Mouse (Mus musculus) kidney, embryonic 14.5 days (tissue): ENCODE measurements around the gene Tmem115. TPM values are rescaled to one million over a fixed set of nuclear protein-coding genes. Genes with fewer than 3 reads are reported as not detected.
"Not testable (repeated sequence)": the region's sequence is repeated elsewhere in the genome, so short reads cannot be mapped to it uniquely, and the experiment has no call there.

Experiments
- ATAC-seq: fragments of 200-750 bp; cut with Nextera tagmentation; 2 replicates; pipeline ENCODE4 v1.8.0; 2017; ENCODE audit warnings: moderate number of reproducible peaks, mild to moderate bottlenecking, moderate TSS enrichment, moderate library complexity; ENCODE audit not compliant: low FRiP score, low TSS enrichment
- H3K27ac ChIP-seq: fragments of 300-500 bp; sonication (generic); 2 replicates; pipeline ENCODE4 v1.5.1; 2014; ENCODE audit warnings: low read depth, mild to moderate bottlenecking, low read length, moderate library complexity, mixed read lengths
- H3K27me3 ChIP-seq: fragments of 300-500 bp; sonication (generic); 2 replicates; pipeline ENCODE4 v1.6.1; 2014; ENCODE audit warnings: mild to moderate bottlenecking, low read length; ENCODE audit not compliant: control insufficient read depth, insufficient read depth
- H3K36me3 ChIP-seq: fragments of 300-500 bp; sonication (generic); 2 replicates; pipeline ENCODE4 v1.6.1; 2014; ENCODE audit warnings: low read length, mixed read lengths; ENCODE audit not compliant: control insufficient read depth, insufficient read depth
- H3K4me1 ChIP-seq: fragments of 300-500 bp; sonication (generic); 2 replicates; pipeline ENCODE4 v1.6.1; 2014; ENCODE audit warnings: low read length, mixed read lengths; ENCODE audit not compliant: control insufficient read depth, insufficient read depth
- H3K4me2 ChIP-seq: fragments of 300-500 bp; sonication (generic); replicated peaks from 2 replicates; pipeline ENCODE4 v1.6.1; 2014; ENCODE audit warnings: low read depth, mild to moderate bottlenecking, low read length
- H3K4me3 ChIP-seq: fragments of 300-500 bp; sonication (generic); 2 replicates; pipeline ENCODE4 v1.5.1; 2014; ENCODE audit warnings: mild to moderate bottlenecking, low read length
- H3K9ac ChIP-seq: fragments of 300-500 bp; sonication (generic); 2 replicates; pipeline ENCODE4 v1.6.1; 2014; ENCODE audit warnings: low read depth, mild to moderate bottlenecking, low read length, moderate library complexity
- H3K9me3 ChIP-seq: fragments of 300-500 bp; sonication (generic); 2 replicates; pipeline ENCODE4 v1.6.1; 2016; ENCODE audit warnings: low read length; ENCODE audit not compliant: control insufficient read depth
- WGBS: fragments of 180-500 bp; shearing (Covaris S2); extraction: QIAGEN DNeasy Blood & Tissue Kit; methylation state at CpG from one replicate; pipeline ENCODE4 v1.1.7; 2014; 5-methylcytosine and 5-hydroxymethylcytosine counted together
- polyA plus RNA-seq: library from polyadenylated mRNA; unstranded; fragments of >200 nt; fragmentation: Nextera tagmentation; extraction: Ambion mirVana; gene quantifications from 2 replicates; pipeline ENCODE4 v1.2.1, GENCODE M21; 2014

Gene Tmem115
- polyA plus RNA-seq, 1 experiment from 2014 or later, result 49.9 TPM

DNA sequence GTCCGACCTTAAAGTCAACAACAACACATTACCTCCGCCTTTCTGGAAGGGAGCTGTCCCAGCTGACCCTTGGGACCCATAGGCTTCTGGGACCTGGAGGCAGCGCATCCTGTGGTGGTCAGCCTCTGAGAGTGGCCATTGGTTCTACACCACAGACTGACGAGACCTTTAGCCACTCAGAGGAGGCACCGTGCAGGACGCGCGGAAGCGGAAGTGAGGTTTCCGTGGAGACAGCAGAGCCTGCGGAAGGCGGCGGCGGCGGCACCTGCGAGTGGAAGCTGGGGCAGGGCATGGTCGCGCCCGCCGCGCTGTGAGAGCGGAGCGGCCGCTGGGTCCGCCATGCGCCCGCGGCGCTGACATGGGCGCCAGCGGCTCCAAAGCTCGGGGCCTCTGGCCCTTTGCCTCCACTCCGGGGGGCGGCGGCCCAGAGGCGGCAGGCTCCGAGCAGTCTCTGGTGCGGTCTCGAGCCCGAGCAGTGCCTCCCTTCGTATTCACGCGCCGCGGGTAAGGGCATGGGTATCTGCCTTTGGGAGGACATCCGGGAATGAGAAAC is 29.4 kb downstream of the Tmem115 start, which contains the start of gene Tusc2:
TSS of gene Tusc2 (plus strand) at position 227 of the 553 bp plus-strand sequence.
- ATAC-seq, result peak; percentile 93

DNA sequence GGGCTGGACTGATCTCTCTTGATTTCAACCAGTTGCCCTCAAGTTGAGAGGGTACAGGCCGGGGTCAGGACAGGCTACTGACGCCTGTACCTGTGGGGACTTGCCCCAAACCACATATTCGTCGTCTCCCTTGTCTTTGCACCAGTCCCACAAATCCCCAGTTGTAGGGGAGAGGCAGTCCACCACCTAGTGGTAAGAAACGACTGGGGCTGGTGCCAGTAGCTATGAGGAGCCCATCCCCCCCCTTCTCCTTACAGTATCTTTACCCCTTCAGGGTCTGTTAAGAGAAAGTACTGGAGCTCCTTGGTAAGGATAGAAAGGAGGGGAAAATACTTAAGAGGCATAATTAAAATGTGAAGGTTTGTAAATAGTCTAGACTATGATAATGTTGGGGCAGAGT is 31.8 kb downstream of the Tmem115 start:
- H3K4me3 ChIP-seq, ATAC-seq, H3K27me3 ChIP-seq, H3K4me2 ChIP-seq, H3K9ac ChIP-seq, H3K9me3 ChIP-seq, H3K27ac ChIP-seq: not testable (repeated sequence)
- 49% methylated on average over 5 of the region's 5 CpGs for WGBS
- Histone ChIP-seq H3K36me3 (peaks cover 34% of the 10 kb centered on the region), H3K4me1 (peaks cover 23% of the 10 kb centered on the region)

More for the DNA sequence above, 29.4 kb downstream of the Tmem115 start, which contains the start of gene Tusc2:
- WGBS, result under 1% methylated on average over 34 of the region's 46 CpGs
- H3K36me3 ChIP-seq, result peaks cover 57% of the 10 kb centered on the region
- peak within 1 kb of the TSS; percentile 78 for H3K9ac ChIP-seq
- H3K4me1 ChIP-seq, result peaks cover 14% of the 10 kb centered on the region
- H3K9me3 ChIP-seq, result no peaks in the 10 kb centered on the region
- peak within 1 kb of the TSS; percentile 63; the same call in 1 of the 2 replicates for H3K27ac ChIP-seq
- peak within 1 kb of the TSS; percentile 78 for H3K4me2 ChIP-seq
- H3K27me3 ChIP-seq, result no peaks in the 10 kb centered on the region
- peak within 1 kb of the TSS; percentile 91 for H3K4me3 ChIP-seq

DNA sequence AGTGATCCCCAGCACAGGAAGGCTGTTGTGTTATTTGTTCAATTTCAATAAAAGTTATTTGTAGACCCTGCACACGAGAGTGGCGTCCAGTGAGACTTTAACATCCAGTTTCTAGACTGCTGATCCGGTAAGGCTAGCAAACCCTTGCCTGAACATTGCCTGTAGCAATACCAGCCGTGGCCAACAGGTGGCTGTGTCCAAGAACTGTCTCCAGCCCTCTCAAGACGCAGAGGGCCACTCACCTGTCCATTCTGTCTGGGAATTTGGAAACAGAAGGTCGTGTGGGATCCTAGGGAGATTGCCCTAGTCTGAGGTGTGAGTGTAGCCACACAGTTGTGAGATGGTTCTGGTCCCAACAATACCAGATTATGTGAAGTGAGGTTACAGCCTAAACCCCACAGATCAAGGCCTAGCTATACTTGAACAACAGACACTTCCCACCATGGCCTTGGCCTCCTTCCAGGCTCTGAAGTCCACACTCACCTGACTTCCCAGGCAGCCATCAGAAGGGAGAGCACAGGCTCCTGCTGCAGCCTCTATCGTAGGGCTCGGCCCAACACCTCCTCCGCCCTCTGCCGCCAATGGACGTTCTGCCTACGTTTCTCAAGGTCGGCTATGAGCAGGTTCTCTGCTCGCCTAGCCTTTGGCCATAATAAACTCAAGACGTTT is 32.4 kb downstream of the Tmem115 start:
- WGBS, result 57% methylated on average over 15 of the region's 15 CpGs
- Histone ChIP-seq H3K27ac (peak overlapping the region; percentile 77; the same call in 1 of the 2 replicates), H3K4me2 (peak overlapping the region; percentile 83; the same call in 1 of the 2 replicates), H3K27me3 (no peaks in the 10 kb centered on the region), H3K4me1 (peaks cover 29% of the 10 kb centered on the region), H3K36me3 (peaks cover 34% of the 10 kb centered on the region), H3K9me3 (no peaks in the 10 kb centered on the region), H3K4me3 (no peak overlapping the region), H3K9ac (no peak overlapping the region)
- no peak for ATAC-seq

DNA sequence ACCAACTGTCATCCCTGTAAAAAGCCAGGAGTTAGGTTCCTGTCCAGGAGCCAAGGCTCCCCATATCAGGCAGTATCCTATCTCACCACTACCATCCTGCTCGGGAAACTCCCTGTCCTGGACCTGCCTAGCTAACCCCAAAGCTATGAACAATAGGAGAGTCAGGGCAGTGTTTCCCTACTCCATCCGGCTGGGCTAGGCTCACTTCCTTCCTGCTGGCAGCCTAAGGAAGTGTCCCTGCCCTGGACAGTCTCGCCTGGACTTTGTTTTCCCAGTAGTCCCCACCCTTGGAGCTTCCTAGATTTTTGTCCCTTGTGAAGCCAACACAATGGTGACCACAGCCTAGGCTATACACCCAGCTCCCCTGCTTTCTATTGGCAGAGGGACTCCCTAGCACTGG is 33.1 kb downstream of the Tmem115 start:
- peak overlapping the region; percentile 83; the same call in 1 of the 2 replicates for H3K4me2 ChIP-seq
- H3K9me3 ChIP-seq, result no peaks in the 10 kb centered on the region
- H3K36me3 ChIP-seq, result peaks cover 34% of the 10 kb centered on the region
- no peak overlapping the region for H3K4me3 ChIP-seq
- peak overlapping the region; percentile 77; the same call in 1 of the 2 replicates for H3K27ac ChIP-seq
- peaks cover 32% of the 10 kb centered on the region for H3K4me1 ChIP-seq
- 68% methylated on average over 3 of the region's 3 CpGs for WGBS
- H3K27me3 ChIP-seq, result no peaks in the 10 kb centered on the region
- ATAC-seq, result no peak
- H3K9ac ChIP-seq, result 0 out of 2 replicates have a peak overlapping the region, but pooled peaks have one; percentile 5

DNA sequence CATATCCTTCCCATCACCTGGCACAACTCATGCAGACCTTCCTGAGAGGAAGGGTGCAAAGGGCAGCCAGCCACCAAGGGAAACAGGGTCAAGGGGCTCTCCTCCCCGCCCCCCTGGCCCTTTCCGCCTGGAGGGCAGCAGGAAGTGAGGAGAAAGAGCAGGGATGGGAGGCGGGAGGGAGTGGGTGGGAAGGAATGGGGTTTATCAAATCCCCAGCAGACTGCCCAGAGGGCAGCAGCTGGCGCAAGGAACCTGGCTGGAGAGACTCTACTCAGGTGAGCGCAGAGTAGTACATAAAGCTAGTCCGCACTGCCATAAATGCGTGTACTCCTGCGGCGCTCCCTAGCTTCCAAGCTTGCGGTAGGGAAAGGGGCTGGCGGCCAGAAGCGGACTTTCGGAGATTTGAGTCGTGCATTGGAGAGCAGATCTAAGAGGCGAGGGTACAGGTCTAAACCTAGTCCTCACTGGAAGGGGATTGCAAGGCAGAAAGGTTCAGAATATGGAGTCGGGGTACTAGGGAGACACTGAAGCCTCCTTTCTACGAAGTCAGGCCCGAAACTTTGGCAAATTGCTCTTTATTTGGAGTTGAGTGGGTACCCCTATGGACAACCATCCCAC is 34.1 kb downstream of the Tmem115 start, which contains the start of gene Hyal2:
TSS of gene Hyal2 (plus strand) at position 244 of the 618 bp plus-strand sequence.
- Histone ChIP-seq H3K4me1 (peaks cover 32% of the 10 kb centered on the region), H3K4me2 (peak within 1 kb of the TSS; percentile 83), H3K36me3 (peaks cover 38% of the 10 kb centered on the region), H3K9ac (peak within 1 kb of the TSS; percentile 78), H3K9me3 (no peaks in the 10 kb centered on the region), H3K4me3 (peak within 1 kb of the TSS; percentile 67), H3K27me3 (no peaks in the 10 kb centered on the region), H3K27ac (peak within 1 kb of the TSS; percentile 77)
- 4% methylated on average over 18 of the region's 18 CpGs for WGBS
- no peak for ATAC-seq

DNA sequence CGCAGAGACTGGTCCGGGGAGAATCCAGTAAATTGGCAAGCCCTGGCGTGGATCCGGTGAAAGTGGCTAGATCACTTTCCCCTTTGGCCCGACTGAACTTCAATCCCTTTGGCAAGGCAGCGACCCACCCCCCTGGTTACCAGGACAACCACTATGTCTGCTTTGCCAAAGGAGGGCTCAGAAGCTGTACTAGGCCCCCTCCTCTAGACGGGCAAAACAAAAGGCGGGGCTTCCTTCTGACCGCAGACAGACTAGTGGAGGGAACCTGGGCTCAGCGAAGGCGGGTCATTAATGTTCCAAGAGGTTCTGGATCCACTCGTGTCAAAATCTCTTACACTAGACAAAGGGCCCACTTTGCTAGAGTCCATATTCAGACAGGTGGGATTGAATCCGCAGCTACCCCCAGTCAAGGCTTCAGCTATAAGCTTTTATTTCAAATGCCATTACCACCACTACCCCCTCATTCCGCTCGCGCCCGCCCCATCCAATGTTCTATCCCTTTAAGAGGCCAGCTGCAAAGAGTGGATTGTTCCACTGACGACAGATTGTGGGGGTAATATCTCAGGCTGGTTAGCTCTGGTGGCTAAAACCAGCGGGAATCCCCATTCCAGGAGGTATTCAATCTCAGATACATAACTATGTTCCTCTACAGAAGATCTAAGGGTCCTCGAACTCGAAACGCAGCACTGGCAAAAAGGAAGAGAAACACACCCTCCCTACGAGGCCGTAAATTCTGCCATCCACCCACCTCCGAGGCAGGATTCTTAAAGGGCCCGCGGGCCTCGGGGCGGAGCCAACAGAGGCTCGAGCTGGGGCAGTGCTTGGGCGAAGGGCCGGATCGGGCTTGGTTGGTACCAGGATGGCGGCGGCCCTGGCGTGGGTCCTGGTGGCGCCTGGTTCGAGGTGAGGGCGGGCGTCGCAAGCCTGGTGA is 34.9 kb downstream of the Tmem115 start:
- WGBS, result under 1% methylated on average over 41 of the region's 41 CpGs
- Histone ChIP-seq H3K36me3 (peaks cover 46% of the 10 kb centered on the region), H3K27ac (peak overlapping the region; percentile 77), H3K4me1 (peaks cover 30% of the 10 kb centered on the region), H3K9me3 (no peaks in the 10 kb centered on the region), H3K9ac (peak overlapping the region; percentile 78), H3K27me3 (no peaks in the 10 kb centered on the region), H3K4me3 (peak overlapping the region; percentile 67), H3K4me2 (peak overlapping the region; percentile 83)
- peak; percentile 83 for ATAC-seq

DNA sequence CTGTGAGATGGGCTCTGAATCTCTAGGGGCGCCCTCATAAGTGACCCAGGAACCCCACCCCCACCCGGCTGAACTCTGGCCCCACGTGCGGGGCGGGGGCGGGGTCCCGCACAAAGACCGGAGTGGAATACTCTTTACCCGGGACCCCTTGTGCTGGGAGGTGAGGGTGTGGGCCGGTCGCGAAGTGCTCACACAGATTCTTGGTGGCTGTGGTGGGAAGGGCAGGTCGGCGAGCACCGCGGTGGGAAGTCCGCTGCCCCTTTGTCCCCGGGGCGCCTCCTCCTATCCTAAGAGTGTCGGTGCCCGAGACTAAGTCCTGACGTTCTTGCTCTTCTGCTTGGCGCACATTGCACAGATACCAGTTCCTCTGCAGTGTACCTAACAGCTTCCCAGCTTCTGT is 35.5 kb downstream of the Tmem115 start:
- peak; percentile 28 for ATAC-seq
- peak overlapping the region; percentile 77 for H3K27ac ChIP-seq
- H3K36me3 ChIP-seq, result peaks cover 46% of the 10 kb centered on the region
- H3K9ac ChIP-seq, result peak overlapping the region; percentile 78
- H3K4me1 ChIP-seq, result peaks cover 24% of the 10 kb centered on the region
- WGBS, result 0% methylated on average over 23 of the region's 23 CpGs
- H3K4me3 ChIP-seq, result peak overlapping the region; percentile 67
- no peaks in the 10 kb centered on the region for H3K9me3 ChIP-seq
- H3K4me2 ChIP-seq, result peak overlapping the region; percentile 83
- no peaks in the 10 kb centered on the region for H3K27me3 ChIP-seq

DNA sequence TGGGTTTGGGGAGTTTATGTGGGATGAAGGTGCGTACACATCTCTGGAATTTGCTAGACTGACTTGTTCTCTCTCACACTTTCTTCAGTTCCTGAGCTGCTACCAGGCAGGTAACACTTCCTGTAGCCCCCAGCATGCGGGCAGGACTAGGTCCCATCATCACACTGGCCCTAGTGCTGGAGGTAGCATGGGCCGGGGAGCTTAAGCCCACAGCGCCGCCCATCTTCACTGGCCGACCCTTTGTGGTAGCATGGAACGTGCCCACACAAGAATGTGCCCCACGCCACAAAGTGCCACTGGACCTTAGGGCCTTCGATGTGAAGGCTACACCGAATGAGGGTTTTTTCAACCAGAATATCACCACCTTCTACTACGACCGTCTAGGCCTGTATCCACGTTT is 36.3 kb downstream of the Tmem115 start:
- Histone ChIP-seq H3K4me1 (peaks cover 24% of the 10 kb centered on the region), H3K36me3 (peaks cover 43% of the 10 kb centered on the region), H3K9me3 (no peaks in the 10 kb centered on the region), H3K9ac (peak overlapping the region; percentile 78), H3K4me2 (peak overlapping the region; percentile 83), H3K27ac (no peak overlapping the region), H3K27me3 (no peaks in the 10 kb centered on the region), H3K4me3 (peak overlapping the region; percentile 67)
- WGBS, result 48% methylated on average over 13 of the region's 13 CpGs
- no peak for ATAC-seq
